Mouse (Mus musculus) embryonic facial prominence, embryonic 10.5 days (tissue): Measurements from ENCODE around the gene Snrpd3. TPM values are rescaled to one million over a fixed set of nuclear protein-coding genes. Genes with fewer than 3 reads are reported as not detected.

Experiments
- DNase-seq: peaks from one replicate; pipeline ENCODE4 v3.0.0-alpha.2; 2017; ENCODE audit warnings: low spot score
- H3K27ac ChIP-seq: fragments of 300-500 bp; sonication (generic); replicated peaks from 2 replicates; pipeline ENCODE4 v1.5.1; 2016; ENCODE audit warnings: mild to moderate bottlenecking
- H3K27me3 ChIP-seq: fragments of 300-500 bp; sonication (generic); replicated peaks from 2 replicates; pipeline ENCODE4 v1.6.1; 2016; ENCODE audit warnings: low read depth, mild to moderate bottlenecking; ENCODE audit not compliant: poor library complexity, severe bottlenecking
- H3K36me3 ChIP-seq: fragments of 300-500 bp; sonication (generic); replicated peaks from 2 replicates; pipeline ENCODE4 v1.6.1; 2016; ENCODE audit warnings: mild to moderate bottlenecking, moderate library complexity
- H3K4me1 ChIP-seq: fragments of 300-500 bp; sonication (generic); 2 replicates; pipeline ENCODE4 v1.6.1; 2016
- H3K4me3 ChIP-seq: fragments of 300-500 bp; sonication (generic); 2 replicates; pipeline ENCODE4 v1.5.1; 2016; ENCODE audit warnings: mild to moderate bottlenecking, moderate library complexity
- H3K9me3 ChIP-seq: fragments of 300-500 bp; sonication (generic); 2 replicates; pipeline ENCODE4 v1.6.1; 2016; ENCODE audit warnings: mild to moderate bottlenecking
- WGBS: fragments of 180-500 bp; shearing (Covaris S2); methylation state at CpG from one replicate; pipeline ENCODE4 v1.1.7; 2016; 5-methylcytosine and 5-hydroxymethylcytosine counted together
- polyA plus RNA-seq: library from polyadenylated mRNA; unstranded; fragments of >200 nt; fragmentation: Nextera tagmentation; extraction: Ambion mirVana; gene quantifications from 2 replicates; pipeline ENCODE4 v1.2.1, GENCODE M21; 2016

The Snrpd3 gene
- polyA plus RNA-seq, 1 experiment from 2014 or later = 297 TPM

DNA sequence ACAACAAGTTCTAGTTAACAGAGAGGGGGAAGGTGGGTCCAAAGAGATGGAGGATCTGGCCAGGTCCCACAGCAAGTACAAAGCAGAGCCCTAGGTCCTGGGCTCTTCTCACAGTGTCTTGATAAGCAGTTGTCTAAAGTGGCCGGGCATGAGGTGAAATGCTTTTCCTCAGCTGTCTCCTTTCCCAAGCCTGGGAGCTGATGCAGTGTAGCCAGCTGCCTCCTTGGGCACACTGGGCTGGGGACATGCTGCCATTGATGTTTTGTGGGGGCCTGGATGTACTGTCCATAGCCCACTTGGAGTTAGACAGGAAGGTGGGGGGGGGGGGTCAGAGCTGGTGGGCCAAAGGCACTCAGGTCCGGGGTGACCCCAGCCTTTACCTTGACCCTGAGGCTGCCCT, 34.8 kb downstream of the Snrpd3 start:
- 86% methylated on average over 2 of the region's 2 CpGs for WGBS
- peaks cover 5% of the 10 kb centered on the region; the same call in 1 of the 2 replicates for H3K27me3 ChIP-seq
- no peak for DNase-seq
- 0 out of 2 replicates have a peak overlapping the region, but pooled peaks have one; percentile 19 for H3K27ac ChIP-seq
- H3K36me3 ChIP-seq = no peaks in the 10 kb centered on the region
- H3K9me3 ChIP-seq = no peaks in the 10 kb centered on the region
- H3K4me1 ChIP-seq = peaks cover 26% of the 10 kb centered on the region
- H3K4me3 ChIP-seq = no peak overlapping the region

DNA sequence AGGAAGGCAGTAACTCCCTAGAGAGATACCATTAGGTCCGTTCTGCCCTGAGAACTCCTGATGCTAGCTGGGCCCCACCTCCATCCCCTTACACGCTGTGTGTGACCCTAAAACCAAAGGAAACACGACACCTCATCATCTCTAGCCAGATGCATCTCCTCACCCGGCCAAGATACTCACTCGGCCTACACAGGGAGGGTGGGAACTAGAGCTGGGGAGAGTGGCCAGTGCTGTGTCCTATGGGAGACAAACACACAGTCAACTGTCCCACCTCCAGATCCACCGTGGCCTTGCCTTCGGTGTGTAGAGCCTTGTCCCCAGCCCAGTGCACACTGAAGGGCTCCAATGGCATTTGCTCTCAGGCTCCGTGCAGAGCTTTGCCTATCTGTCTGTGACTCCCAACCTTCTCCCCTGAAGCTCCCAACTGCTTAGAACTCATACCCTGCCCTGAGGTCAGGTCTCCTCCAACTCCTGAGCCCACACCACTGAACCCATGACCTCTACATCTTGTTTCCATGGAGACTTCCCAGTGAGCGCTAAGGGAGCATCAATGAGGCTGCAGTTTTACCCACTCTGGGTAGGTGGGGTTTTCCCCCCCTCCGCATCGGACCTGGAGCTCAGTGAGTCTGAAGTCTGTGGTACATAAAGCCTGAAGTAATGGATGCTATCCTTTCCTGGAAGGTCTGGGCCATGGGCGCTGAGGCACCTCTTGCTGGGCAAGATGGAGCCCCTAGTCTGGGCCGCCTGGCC, 35.5 kb downstream of the Snrpd3 start:
- Histone ChIP-seq H3K4me1 (peaks cover 29% of the 10 kb centered on the region), H3K9me3 (no peaks in the 10 kb centered on the region), H3K36me3 (no peaks in the 10 kb centered on the region), H3K27me3 (peaks cover 13% of the 10 kb centered on the region), H3K27ac (no peak overlapping the region), H3K4me3 (no peak overlapping the region)
- DNase-seq = no peak
- WGBS = 70% methylated on average over 13 of the region's 13 CpGs

DNA sequence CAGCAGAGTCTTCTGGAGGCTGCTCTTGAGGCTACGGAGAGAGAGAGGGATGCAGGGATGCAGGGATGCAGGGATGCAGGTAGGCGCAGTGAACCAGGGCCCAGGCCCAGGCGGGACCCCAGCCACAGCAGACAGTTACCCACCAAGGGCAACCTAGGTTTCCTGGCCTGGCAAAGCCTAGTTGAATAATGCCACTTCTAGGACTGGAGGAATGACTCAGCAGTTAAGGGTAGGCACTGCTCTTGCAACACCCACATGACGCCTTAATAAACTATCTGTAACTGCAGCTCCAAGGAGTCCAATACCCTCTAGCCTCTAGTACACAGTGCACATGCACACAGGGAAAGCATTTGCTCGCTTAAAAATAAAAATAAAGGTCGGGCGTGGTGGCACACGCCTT, 36.7 kb downstream of the Snrpd3 start:
- peaks cover 25% of the 10 kb centered on the region for H3K27me3 ChIP-seq
- no peaks in the 10 kb centered on the region for H3K36me3 ChIP-seq
- WGBS = 88% methylated on average over 8 of the region's 8 CpGs
- peaks cover 40% of the 10 kb centered on the region for H3K4me1 ChIP-seq
- no peak for DNase-seq
- H3K4me3 ChIP-seq = no peak overlapping the region
- H3K27ac ChIP-seq = no peak overlapping the region
- H3K9me3 ChIP-seq = no peaks in the 10 kb centered on the region

DNA sequence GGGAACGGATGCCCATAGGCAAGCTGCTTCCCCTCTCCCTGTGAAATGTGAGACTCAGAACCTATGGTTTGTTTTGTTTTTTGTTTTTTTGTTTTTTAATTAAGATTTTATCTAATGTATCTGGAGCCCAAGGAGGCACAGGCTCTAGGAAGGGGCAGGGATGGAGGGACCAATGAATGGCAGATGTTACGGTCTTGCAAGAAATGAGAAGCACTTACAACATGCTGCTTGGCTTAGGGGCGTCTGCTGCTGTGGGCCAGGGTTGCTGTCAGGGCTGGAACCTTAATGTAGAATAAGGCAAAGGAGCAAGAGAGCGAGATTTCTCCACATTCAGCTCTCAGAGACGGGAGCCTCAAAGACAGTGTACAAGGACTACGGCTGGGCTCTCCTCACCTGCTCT, 38.2 kb downstream of the Snrpd3 start:
- peak overlapping the region; percentile 62; the same call in 1 of the 2 replicates for H3K27ac ChIP-seq
- 62% methylated on average over 6 of the region's 6 CpGs for WGBS

DNA sequence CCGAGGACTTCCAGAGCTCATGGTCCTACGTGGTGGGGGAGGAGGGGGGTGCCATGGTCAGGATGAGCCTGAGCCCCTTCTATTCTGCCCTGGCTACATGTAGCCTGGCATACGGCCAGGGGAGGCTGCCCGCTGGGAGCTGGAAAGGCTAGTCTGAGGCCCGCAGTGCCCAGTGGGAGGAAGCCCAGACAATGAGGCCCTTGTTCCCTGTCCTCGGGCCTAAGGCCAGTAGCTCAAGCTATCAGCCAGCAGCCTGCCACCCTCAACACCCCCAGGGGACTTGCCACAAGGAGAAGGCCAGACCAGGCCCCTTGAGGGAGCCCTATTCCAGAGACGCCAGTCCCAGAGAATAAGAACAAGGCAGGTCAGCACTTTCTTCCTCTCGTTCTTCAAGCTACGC, 38.7 kb downstream of the Snrpd3 start:
- DNase-seq = no peak
- Histone ChIP-seq H3K27me3 (peaks cover 44% of the 10 kb centered on the region), H3K36me3 (no peaks in the 10 kb centered on the region), H3K4me3 (no peak overlapping the region), H3K4me1 (peaks cover 59% of the 10 kb centered on the region), H3K9me3 (no peaks in the 10 kb centered on the region), H3K27ac (peak overlapping the region; percentile 62)
- WGBS = 33% methylated on average over 9 of the region's 9 CpGs

More for the DNA sequence above, 38.2 kb downstream of the Snrpd3 start:
- H3K27me3 ChIP-seq = peaks cover 40% of the 10 kb centered on the region
- H3K4me1 ChIP-seq = peaks cover 55% of the 10 kb centered on the region
- no peaks in the 10 kb centered on the region for H3K9me3 ChIP-seq
- no peak overlapping the region for H3K4me3 ChIP-seq
- DNase-seq = no peak
- no peaks in the 10 kb centered on the region for H3K36me3 ChIP-seq

DNA sequence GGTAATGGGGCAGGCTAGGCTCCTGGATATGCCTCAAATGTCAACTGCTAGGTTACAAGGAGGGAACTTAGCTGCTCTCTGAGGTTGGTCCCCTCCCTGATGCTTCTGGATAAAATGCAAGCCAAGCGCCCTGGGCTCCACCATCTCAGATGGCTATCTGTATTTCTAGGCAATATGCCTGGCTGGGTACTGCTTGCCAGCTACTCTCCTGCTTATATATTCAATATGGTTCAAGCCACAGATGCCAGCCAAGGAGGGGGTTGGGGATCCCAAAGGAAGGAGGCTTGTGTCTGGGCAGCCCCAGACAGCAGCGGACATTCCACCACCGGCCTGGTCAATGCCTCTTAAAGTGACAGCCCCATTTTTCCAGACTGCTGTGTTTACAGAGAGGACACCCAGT, 41.2 kb downstream of the Snrpd3 start:
- Histone ChIP-seq H3K27me3 (peaks cover 69% of the 10 kb centered on the region), H3K36me3 (no peaks in the 10 kb centered on the region), H3K4me3 (peak overlapping the region; percentile 78; the same call in 1 of the 2 replicates), H3K27ac (no peak overlapping the region), H3K9me3 (no peaks in the 10 kb centered on the region), H3K4me1 (peaks cover 50% of the 10 kb centered on the region)
- DNase-seq = no peak
- 20% methylated on average over 3 of the region's 3 CpGs for WGBS

DNA sequence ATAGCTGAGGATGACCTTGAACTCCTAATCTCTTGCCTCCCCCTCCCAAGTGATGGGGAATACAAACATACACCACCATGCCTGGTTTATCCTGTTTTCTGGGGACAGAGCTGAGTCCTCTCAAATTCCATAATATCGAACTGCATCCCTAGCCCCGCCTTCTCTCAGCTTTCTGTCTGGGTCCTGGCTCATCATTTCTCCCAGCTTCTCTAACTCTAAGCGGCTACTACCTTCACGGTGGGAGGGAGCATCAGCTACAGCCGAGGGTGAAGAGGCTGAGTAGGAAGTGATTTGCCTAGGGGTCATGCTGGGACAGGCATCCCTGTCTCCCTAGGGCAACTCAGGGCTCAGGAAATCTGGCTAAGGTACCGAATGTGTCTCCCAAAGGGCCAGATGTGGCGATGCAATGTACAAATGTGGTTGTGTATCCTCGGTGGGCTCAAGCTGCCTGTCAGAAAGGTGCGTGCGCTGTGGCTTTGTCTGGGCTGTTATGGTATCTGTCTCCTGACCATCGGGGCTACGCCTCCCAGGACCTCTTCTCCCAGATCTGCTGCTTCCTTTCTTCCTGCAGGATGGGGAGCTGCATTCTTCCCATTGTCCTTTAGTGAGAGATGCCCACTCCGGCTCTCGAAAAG, 41.8 kb downstream of the Snrpd3 start:
- Histone ChIP-seq H3K4me1 (peaks cover 50% of the 10 kb centered on the region), H3K36me3 (no peaks in the 10 kb centered on the region), H3K27ac (peak overlapping the region; percentile 85), H3K9me3 (no peaks in the 10 kb centered on the region), H3K4me3 (peak overlapping the region; percentile 78), H3K27me3 (peaks cover 75% of the 10 kb centered on the region)
- no peak for DNase-seq
- 2% methylated on average over 14 of the region's 14 CpGs for WGBS

DNA sequence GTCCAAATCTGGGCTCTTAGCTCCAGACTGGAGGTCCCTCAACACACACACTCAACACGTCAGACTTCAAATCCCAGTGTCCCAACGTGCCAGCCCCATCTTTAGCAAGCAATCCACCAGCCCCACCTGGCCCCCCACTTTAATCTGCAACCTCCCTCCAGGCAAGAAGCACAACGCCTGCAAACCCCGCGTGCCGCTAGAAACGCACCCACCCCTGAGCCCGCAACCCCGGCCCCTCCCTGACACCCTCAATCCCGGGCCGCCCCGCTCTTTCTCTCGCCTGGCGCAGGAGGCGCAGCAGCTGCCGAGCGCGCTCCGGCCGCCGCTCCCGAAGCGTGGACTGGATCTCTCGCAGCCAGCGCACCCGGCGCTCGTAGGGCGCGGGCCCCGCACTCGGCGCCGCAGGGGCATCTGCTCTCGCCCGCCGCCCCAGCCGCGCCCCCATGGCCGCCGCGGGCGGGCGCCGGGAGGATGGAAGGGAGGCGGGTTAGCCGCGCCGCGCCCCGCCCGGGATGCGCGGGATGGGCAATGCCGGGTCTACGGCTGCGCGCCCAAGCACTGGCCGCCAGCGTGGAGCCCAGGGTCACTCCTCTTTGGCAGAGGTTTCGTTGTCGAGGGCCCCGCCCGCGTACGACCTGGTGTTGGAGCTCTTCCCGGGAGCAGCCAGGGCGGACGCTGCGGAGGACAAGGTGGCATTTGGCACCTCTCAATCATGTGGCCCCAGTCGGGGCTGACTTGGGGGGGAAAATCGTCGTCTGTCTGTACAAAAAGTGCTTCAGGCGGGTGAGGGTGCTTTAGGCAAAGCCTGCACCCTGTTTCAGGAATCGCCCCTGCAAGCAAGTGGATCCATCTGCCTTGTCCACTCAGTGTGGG, 42.6 kb downstream of the Snrpd3 start, which contains the start of gene Lrrc75b:
Lrrc75b (minus strand) TSS at position 655 of the 873 bp plus-strand sequence.
- Histone ChIP-seq H3K36me3 (no peaks in the 10 kb centered on the region), H3K4me1 (peaks cover 50% of the 10 kb centered on the region), H3K27ac (peak within 1 kb of the TSS; percentile 85), H3K27me3 (peaks cover 77% of the 10 kb centered on the region), H3K9me3 (no peaks in the 10 kb centered on the region), H3K4me3 (peak within 1 kb of the TSS; percentile 78)
- peak; percentile 69 for DNase-seq
- WGBS = under 1% methylated on average over 75 of the region's 75 CpGs

DNA sequence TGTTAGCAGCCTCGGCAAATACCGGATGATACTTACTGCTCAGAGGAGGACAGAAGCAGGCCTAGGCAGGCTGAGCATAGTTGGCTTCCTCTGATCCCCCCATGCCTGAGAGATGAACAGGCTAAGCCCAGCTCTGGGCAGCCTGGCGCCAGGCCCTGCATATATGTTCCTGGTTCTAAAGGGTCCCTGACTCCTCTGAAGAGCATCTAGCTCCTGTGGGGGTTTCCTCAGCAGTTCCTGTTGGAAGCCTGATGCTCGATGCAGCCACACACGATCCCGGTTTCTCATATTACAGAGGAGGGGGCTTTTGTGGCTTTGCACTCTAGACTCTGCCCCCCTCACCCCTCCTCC, 43.2 kb downstream of the Snrpd3 start:
- Histone ChIP-seq H3K9me3 (no peaks in the 10 kb centered on the region), H3K27me3 (peaks cover 77% of the 10 kb centered on the region), H3K27ac (peak overlapping the region; percentile 85), H3K36me3 (no peaks in the 10 kb centered on the region), H3K4me1 (peaks cover 51% of the 10 kb centered on the region), H3K4me3 (peak overlapping the region; percentile 78)
- peak; percentile 54 for DNase-seq
- 10% methylated on average over 6 of the region's 6 CpGs for WGBS

DNA sequence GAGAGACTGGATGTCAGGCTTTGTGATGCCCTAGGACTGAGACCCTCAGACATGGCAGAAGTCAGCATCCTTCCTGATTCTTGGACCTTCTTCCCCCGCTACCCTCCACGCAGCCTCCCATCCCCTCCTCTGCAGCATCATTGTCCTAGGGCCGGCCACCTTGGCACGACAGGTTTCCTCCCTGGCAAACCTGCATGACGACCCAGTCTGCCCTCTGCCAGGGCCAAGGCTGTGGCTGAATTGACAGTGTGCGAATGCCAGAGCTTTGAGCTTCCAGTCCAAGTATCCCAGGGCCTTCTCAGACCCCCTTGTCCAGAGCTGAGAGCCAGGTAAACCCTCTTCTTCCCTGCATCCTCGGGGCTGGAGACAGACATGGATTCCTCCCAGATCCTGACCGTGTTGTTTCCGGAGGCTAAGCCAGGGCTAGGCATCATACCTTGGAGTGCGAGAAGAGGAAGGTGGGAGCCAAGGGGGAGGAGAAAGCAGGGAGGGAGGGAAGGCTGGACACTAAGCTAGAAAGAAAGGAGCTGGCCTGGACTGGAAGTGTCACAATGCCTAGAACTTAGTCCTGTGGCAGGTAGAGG, 43.8 kb downstream of the Snrpd3 start, which contains the start of gene Ggt1:
Ggt1 (plus strand) TSS at position 534 of the 584 bp plus-strand sequence.
- peaks cover 50% of the 10 kb centered on the region for H3K4me1 ChIP-seq
- WGBS = 40% methylated on average over 10 of the region's 10 CpGs
- peaks cover 77% of the 10 kb centered on the region for H3K27me3 ChIP-seq
- H3K27ac ChIP-seq = peak within 1 kb of the TSS; percentile 85
- DNase-seq = no peak
- no peaks in the 10 kb centered on the region for H3K36me3 ChIP-seq
- no peaks in the 10 kb centered on the region for H3K9me3 ChIP-seq
- H3K4me3 ChIP-seq = peak within 1 kb of the TSS; percentile 78

DNA sequence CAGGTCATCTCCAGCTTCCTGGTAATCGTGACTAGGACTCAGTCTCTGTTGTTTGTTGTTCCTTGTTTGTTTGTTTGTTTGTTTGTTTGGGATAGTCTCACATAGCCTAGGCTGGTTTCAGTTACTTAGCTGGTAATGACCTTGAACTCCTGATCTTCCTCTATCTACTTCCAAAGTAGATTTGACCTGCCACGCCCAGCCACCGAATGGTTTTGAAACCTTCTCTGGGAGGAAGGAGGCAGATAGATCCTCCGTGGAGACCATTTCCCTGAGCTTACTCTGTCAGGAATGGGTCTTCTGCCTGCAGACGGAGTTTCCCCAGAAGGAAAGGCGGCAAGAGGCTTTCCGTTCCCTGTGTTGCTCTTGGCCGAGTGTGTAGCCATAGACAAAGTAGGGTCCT, 45.2 kb downstream of the Snrpd3 start:
- no peak for DNase-seq
- H3K36me3 ChIP-seq = no peaks in the 10 kb centered on the region
- no peak overlapping the region for H3K4me3 ChIP-seq
- H3K9me3 ChIP-seq = no peaks in the 10 kb centered on the region
- peaks cover 43% of the 10 kb centered on the region for H3K4me1 ChIP-seq
- H3K27me3 ChIP-seq = peaks cover 69% of the 10 kb centered on the region
- WGBS = 83% methylated on average over 8 of the region's 8 CpGs
- H3K27ac ChIP-seq = no peak overlapping the region

DNA sequence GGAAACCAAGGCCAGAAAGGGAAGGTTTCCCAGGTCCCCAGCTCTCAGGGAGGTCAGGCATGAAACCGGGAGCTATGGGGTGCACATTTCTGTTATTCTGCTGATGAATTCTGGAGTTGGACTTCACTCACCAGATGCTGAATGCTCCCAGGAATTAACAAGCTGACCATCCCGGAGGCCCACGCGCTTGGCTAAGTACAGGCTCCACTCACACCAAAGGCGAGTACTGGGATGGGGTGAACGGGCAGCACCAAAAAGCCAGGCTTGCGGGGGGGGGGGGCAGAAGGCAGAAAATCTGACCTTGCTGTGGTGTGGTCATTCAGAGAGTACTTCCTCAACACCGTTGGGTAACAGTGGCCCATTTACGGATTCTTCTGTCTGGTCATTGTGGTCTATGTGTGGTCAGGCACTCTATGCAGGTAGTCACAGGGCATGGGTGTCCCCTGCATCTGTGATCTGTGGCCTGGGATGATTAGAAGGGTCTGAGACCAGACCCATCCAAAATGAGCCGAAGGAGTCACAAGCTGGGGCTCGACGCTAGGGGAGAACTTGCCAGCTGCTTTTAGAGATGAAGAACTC, 47.4 kb downstream of the Snrpd3 start:
- H3K9me3 ChIP-seq = no peaks in the 10 kb centered on the region
- peaks cover 64% of the 10 kb centered on the region for H3K27me3 ChIP-seq
- WGBS = 84% methylated on average over 12 of the region's 12 CpGs
- DNase-seq = no peak
- peaks cover 32% of the 10 kb centered on the region for H3K4me1 ChIP-seq
- no peaks in the 10 kb centered on the region for H3K36me3 ChIP-seq
- H3K4me3 ChIP-seq = no peak overlapping the region
- H3K27ac ChIP-seq = no peak overlapping the region
